Mouse (Mus musculus) neural tube, embryonic 14.5 days (tissue): ENCODE results near the gene Gm17581. TPM values are rescaled to one million over a fixed set of nuclear protein-coding genes. Genes with fewer than 3 reads are reported as not detected.
"Not testable (repeated sequence)": the region's sequence is repeated elsewhere in the genome, so short reads cannot be mapped to it uniquely, and the experiment has no call there.

Experiments
- ATAC-seq: fragments of 200-750 bp; cut with Nextera tagmentation; 2 replicates; pipeline ENCODE4 v1.8.0; 2017; ENCODE audit warnings: low read depth, mild to moderate bottlenecking, moderate TSS enrichment, moderate library complexity
- H3K27ac ChIP-seq: fragments of 300-500 bp; sonication (generic); 2 replicates; pipeline ENCODE4 v1.5.1; 2014; ENCODE audit warnings: low read depth, mild to moderate bottlenecking, control low read depth, low read length, moderate library complexity, mixed read lengths
- H3K27me3 ChIP-seq: fragments of 300-500 bp; sonication (generic); 2 replicates; pipeline ENCODE4 v1.6.1; 2014; ENCODE audit warnings: low read length; ENCODE audit not compliant: control insufficient read depth, insufficient read depth
- H3K36me3 ChIP-seq: fragments of 300-500 bp; sonication (generic); 2 replicates; pipeline ENCODE4 v1.6.1; 2014; ENCODE audit warnings: low read length, mixed read lengths; ENCODE audit not compliant: control insufficient read depth, insufficient read depth
- H3K4me1 ChIP-seq: fragments of 300-500 bp; sonication (generic); 2 replicates; pipeline ENCODE4 v1.6.1; 2014; ENCODE audit warnings: low read length; ENCODE audit not compliant: control insufficient read depth, insufficient read depth
- H3K4me2 ChIP-seq: fragments of 300-500 bp; sonication (generic); 2 replicates; pipeline ENCODE4 v1.6.1; 2014; ENCODE audit warnings: mild to moderate bottlenecking, low read depth, low read length, control low read depth
- H3K4me3 ChIP-seq: fragments of 300-500 bp; sonication (generic); 2 replicates; pipeline ENCODE4 v1.5.1; 2014; ENCODE audit warnings: low read depth, low read length, control low read depth, mixed read lengths
- H3K9ac ChIP-seq: fragments of 300-500 bp; sonication (generic); replicated peaks from 2 replicates; pipeline ENCODE4 v1.6.1; 2014; ENCODE audit warnings: low read depth, mild to moderate bottlenecking, control low read depth, low read length, mixed read lengths
- H3K9me3 ChIP-seq: fragments of 300-500 bp; sonication (generic); 2 replicates; pipeline ENCODE4 v1.6.1; 2016; ENCODE audit warnings: low read length; ENCODE audit not compliant: control insufficient read depth
- WGBS: fragments of 180-500 bp; shearing (Covaris S2); extraction: QIAGEN DNeasy Blood & Tissue Kit; methylation state at CpG from one replicate; pipeline ENCODE4 v1.1.7; 2014; 5-methylcytosine and 5-hydroxymethylcytosine counted together
- polyA plus RNA-seq: library from polyadenylated mRNA; unstranded; fragments of >200 nt; fragmentation: Nextera tagmentation; extraction: Ambion mirVana; gene quantifications from 2 replicates; pipeline ENCODE4 v1.2.1, GENCODE M21; 2014

Gene Gm17581
- polyA plus RNA-seq, 1 experiment from 2014 or later: not detected

- Histone ChIP-seq H3K4me2 (no peak overlapping the region), H3K4me3 (no peak overlapping the region), H3K36me3 (peaks cover 28% of the 10 kb centered on the region), H3K4me1 (no peaks in the 10 kb centered on the region), H3K9ac (no peak overlapping the region), H3K27ac (no peak overlapping the region), H3K9me3 (no peaks in the 10 kb centered on the region), H3K27me3 (no peaks in the 10 kb centered on the region)
- no peak for ATAC-seq
- WGBS: 90% methylated on average over 19 of the region's 19 CpGs
These were observed 34.2 kb downstream of the Gm17581 start for GRCm38 (mm10) chr2:155701399-155701919.

DNA sequence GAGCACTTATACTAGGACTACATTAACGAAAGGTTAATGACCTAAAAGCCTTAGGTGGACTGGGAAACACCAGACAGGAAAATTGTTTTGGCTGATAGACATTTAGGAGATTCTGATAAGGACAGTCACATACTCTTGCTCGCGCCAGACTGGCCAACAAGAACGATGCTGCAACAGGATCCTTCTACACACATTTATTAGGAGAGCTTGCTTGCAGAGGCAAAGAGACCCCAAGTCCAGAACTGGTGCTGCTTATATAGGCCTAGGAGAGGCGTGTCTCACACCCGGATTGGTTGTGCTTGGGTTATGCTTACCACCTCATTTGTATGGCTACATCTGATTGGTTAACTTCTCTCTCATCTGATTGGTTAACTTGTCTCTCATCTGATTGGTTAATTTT lies 37.2 kb downstream of the Gm17581 start:
- WGBS: 93% methylated on average over 6 of the region's 6 CpGs
- not testable (repeated sequence) for H3K27ac ChIP-seq, H3K4me1 ChIP-seq, H3K9me3 ChIP-seq, H3K4me2 ChIP-seq, H3K27me3 ChIP-seq, ATAC-seq, H3K9ac ChIP-seq, H3K4me3 ChIP-seq
- peaks cover 13% of the 10 kb centered on the region for H3K36me3 ChIP-seq

GRCm38 (mm10) chr2:155696851-155697250 lies 38.8 kb downstream of the Gm17581 start:
- Histone ChIP-seq H3K27me3 (no peaks in the 10 kb centered on the region), H3K4me1 (no peaks in the 10 kb centered on the region), H3K4me2 (no peak overlapping the region), H3K4me3 (no peak overlapping the region), H3K9ac (no peak overlapping the region), H3K27ac (no peak overlapping the region), H3K9me3 (no peaks in the 10 kb centered on the region), H3K36me3 (peaks cover 8% of the 10 kb centered on the region)
- 77% methylated on average over 7 of the region's 7 CpGs for WGBS
- no peak for ATAC-seq

DNA sequence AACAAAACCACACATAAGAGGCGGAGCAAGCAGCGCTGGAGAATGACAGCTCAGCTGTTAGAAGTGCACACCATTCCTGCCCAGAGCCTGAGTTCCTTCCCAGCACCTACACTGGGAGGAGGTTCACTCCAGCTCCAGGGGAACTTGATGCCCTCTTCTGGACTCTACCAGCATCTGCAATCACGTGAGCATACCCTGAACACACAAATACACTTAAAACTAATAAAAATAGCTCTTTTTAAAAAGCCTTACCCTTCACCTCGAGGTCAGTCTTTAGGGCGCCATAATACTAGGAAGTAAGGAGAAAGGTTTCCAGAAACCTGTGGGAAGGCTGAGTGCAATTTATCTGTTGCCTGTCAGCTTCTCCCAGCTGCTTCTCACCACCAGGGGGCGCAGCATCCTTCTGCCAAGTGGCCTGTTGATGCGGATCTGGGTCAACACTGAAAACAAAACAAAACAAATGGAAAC lies 39.5 kb downstream of the Gm17581 start:
- peaks cover 2% of the 10 kb centered on the region for H3K4me1 ChIP-seq
- no peak overlapping the region for H3K4me3 ChIP-seq
- H3K9ac ChIP-seq: no peak overlapping the region
- H3K9me3 ChIP-seq: no peaks in the 10 kb centered on the region
- peaks cover under 1% of the 10 kb centered on the region; the same call in 1 of the 2 replicates for H3K36me3 ChIP-seq
- WGBS: 14% methylated on average over 7 of the region's 7 CpGs
- no peak overlapping the region for H3K4me2 ChIP-seq
- ATAC-seq: no peak
- no peaks in the 10 kb centered on the region for H3K27me3 ChIP-seq
- H3K27ac ChIP-seq: no peak overlapping the region

DNA sequence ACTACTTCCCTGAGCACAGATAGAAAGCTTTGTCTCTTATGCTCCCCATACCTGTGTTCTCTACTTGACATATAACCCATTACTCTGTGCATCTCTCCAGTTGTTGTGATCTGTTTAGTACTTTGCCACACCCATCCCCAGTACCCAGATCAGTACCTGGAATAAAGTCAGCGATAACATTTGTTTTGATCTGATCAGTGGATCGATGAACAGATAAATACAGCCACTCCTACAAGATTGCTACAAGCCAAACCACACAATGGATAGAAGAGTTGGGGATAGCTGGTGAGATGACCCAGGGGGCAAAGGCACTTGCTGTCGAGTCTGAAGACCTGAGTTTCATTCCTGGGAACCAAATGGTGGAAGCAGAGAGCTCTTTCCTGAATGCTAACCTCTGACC lies 40.4 kb downstream of the Gm17581 start:
- H3K9me3 ChIP-seq: no peaks in the 10 kb centered on the region
- H3K4me3 ChIP-seq: no peak overlapping the region
- WGBS: 77% methylated on average over 3 of the region's 3 CpGs
- no peaks in the 10 kb centered on the region for H3K27me3 ChIP-seq
- no peak overlapping the region for H3K9ac ChIP-seq
- H3K4me2 ChIP-seq: no peak overlapping the region
- peaks cover 10% of the 10 kb centered on the region for H3K4me1 ChIP-seq
- H3K36me3 ChIP-seq: no peaks in the 10 kb centered on the region
- H3K27ac ChIP-seq: no peak overlapping the region
- no peak for ATAC-seq

DNA sequence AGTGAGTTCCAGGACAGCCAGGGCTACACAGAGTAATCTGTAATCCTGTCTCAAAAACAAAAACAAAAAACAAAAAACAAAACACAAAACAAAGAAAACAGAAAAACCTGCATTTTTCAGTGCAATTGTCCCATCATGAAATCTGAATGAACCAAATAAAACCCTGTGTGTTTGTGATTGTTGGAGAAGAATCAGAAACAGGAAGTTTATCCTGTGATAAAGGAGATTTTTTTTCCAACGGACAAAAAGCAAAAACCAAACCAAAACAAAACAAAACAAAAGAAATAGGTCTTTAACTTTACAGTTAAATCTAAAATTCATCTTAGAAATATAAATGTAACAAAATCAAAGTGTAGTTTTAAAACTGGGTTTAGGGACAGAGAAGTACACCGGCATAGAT lies 41.1 kb downstream of the Gm17581 start:
- no peak for ATAC-seq
- no peak overlapping the region for H3K4me2 ChIP-seq
- H3K27ac ChIP-seq: no peak overlapping the region
- WGBS: 74% methylated on average over 2 of the region's 2 CpGs
- H3K36me3 ChIP-seq: no peaks in the 10 kb centered on the region
- peaks cover 14% of the 10 kb centered on the region for H3K4me1 ChIP-seq
- H3K9me3 ChIP-seq: no peaks in the 10 kb centered on the region
- H3K27me3 ChIP-seq: no peaks in the 10 kb centered on the region
- H3K4me3 ChIP-seq: no peak overlapping the region
- no peak overlapping the region for H3K9ac ChIP-seq

DNA sequence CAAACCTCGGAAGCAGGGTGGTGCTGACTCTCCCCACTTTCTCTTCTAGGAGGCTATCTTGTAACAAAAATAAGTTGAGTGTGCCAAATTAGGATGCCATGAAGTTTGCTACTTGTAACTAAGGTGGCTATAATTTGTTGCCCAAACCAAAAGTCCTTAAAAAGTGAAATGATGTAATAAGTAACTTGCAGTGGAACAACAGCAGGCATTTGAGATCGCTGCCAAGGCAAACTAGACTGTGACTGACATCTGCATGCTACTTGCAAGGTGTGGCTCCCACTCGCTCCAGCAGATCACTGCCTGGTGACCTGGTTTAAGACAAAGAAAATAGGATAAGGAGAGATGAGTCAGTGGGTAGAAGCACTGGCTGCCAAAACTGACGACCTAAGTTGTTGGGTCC lies 42.5 kb downstream of the Gm17581 start:
- Histone ChIP-seq H3K4me3 (no peak overlapping the region), H3K9me3 (no peaks in the 10 kb centered on the region), H3K27ac (no peak overlapping the region), H3K4me2 (no peak overlapping the region), H3K36me3 (no peaks in the 10 kb centered on the region), H3K9ac (no peak overlapping the region), H3K27me3 (no peaks in the 10 kb centered on the region), H3K4me1 (peaks cover 17% of the 10 kb centered on the region)
- ATAC-seq: no peak
- WGBS: 81% methylated on average over 4 of the region's 4 CpGs

DNA sequence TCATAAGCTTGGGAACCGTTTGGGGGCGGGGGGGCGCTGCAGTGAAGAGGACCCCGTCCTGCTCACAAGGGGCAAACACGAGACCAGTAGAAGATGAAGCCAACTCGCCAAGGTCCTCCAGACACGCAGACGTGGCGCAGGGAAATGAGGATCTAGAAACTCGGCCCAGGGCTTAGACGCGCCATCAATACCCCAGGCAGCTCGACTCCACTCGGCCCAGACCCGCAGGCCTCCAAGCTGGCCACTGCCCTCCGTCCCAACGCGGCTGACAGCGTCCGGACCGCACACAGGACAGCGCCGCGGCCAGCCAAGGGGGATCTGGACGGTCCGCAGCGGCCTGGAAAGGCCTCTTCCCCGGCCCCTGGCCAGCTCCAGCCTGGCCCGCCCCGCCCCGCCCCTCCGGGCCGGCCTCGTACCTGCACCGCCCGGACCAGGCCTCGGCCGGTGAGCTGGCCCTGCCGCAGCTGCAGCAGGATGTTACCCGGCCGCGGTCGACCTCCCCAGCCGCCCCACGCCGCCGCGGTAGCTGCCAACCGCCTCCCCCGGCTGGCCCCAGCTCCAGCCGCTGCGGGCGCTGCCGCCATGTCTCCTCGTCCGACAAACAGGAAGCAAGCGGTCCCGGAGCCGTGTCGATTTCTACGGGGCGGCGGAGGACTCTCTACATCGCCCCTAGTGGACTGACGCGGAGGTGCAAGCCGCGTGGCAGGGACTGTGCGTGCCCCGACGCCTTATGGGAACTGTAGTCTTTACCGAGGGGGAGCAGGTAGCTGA lies 43.8 kb downstream of the Gm17581 start, which contains the start of gene Trpc4ap:
TSS of gene Trpc4ap (minus strand) at position 662 of the 771 bp plus-strand sequence.
- peaks cover 17% of the 10 kb centered on the region for H3K4me1 ChIP-seq
- no peaks in the 10 kb centered on the region for H3K27me3 ChIP-seq
- no peaks in the 10 kb centered on the region for H3K36me3 ChIP-seq
- ATAC-seq: peak; percentile 95
- 0% methylated on average over 59 of the region's 72 CpGs for WGBS
- H3K9ac ChIP-seq: peak within 1 kb of the TSS; percentile 91
- no peaks in the 10 kb centered on the region for H3K9me3 ChIP-seq
- peak within 1 kb of the TSS; percentile 85 for H3K4me2 ChIP-seq
- H3K4me3 ChIP-seq: peak within 1 kb of the TSS; percentile 76
- H3K27ac ChIP-seq: peak within 1 kb of the TSS; percentile 90

- peaks cover 17% of the 10 kb centered on the region for H3K4me1 ChIP-seq
- H3K4me3 ChIP-seq: peak overlapping the region; percentile 76
- H3K4me2 ChIP-seq: peak overlapping the region; percentile 85
- WGBS: 3% methylated on average over 8 of the region's 8 CpGs
- peak overlapping the region; percentile 91 for H3K9ac ChIP-seq
- no peaks in the 10 kb centered on the region for H3K9me3 ChIP-seq
- ATAC-seq: no peak
- peak overlapping the region; percentile 90 for H3K27ac ChIP-seq
- H3K27me3 ChIP-seq: no peaks in the 10 kb centered on the region
- H3K36me3 ChIP-seq: no peaks in the 10 kb centered on the region
These were observed 44.3 kb downstream of the Gm17581 start for GRCm38 (mm10) chr2:155691336-155691722.
